Mouse (Mus musculus) MEL (cell line): ENCODE measurements at regions not wholly inside any gene's neighbourhood (a gene's known extent, or its start where the extent isn't known, plus 50 kb on each side); places are given as distances from the start of the nearest gene placed in this dataset.

ENCODE experiments used
- DNase-seq: peaks from one replicate; pipeline ENCODE4 v3.0.0; 2011; ENCODE audit warnings: low read depth, low spot score
- H3K27ac ChIP-seq: 2 replicates; pipeline ENCODE4 v1.5.1; 2012; ENCODE audit warnings: low read depth, mild to moderate bottlenecking, control low read depth, low read length, moderate library complexity; ENCODE audit not compliant: control insufficient read depth
- H3K27me3 ChIP-seq, 2 experiments: fragments of 150-350 bp in 1 of 2; sonication (generic) in 1 of 2; 2 replicates each; pipeline ENCODE4 v1.6.1; 2012; ENCODE audit warnings: low read length in 2 of 2, mild to moderate bottlenecking in 2 of 2, improper control_type of control experiment in 1 of 2, moderate library complexity in 1 of 2; ENCODE audit not compliant: insufficient read depth in 2 of 2, control insufficient read depth in 1 of 2
- H3K36me3 ChIP-seq, 2 experiments: 2 replicates each; pipeline ENCODE4 v1.6.1; 2012 to 2014; ENCODE audit warnings: low read length in 2 of 2, improper control_type of control experiment in 1 of 2, inconsistent platforms in 1 of 2, mild to moderate bottlenecking in 1 of 2; ENCODE audit not compliant: insufficient read depth in 2 of 2, control insufficient read depth in 1 of 2
- H3K4me1 ChIP-seq, 2 experiments: fragments of 150-350 bp in 1 of 2; sonication (generic) in 1 of 2; 2 replicates each; pipeline ENCODE4 v1.6.1; 2012; ENCODE audit warnings: low read length in 2 of 2, improper control_type of control experiment in 1 of 2, mild to moderate bottlenecking in 1 of 2; ENCODE audit not compliant: insufficient read depth in 2 of 2, control insufficient read depth in 1 of 2
- H3K4me3 ChIP-seq, 2 experiments: fragments of 150-350 bp in 1 of 2; sonication (generic) in 1 of 2; 2 replicates each; pipeline ENCODE4 v1.5.1; 2012; ENCODE audit warnings: low read depth in 2 of 2, low read length in 2 of 2, mild to moderate bottlenecking in 2 of 2, moderate library complexity in 2 of 2, control low read depth in 1 of 2, improper control_type of control experiment in 1 of 2; ENCODE audit not compliant: control insufficient read depth in 1 of 2, insufficient read depth in 1 of 2
- H3K79me2 ChIP-seq: 2 replicates; pipeline ENCODE4 v1.6.1; 2012; ENCODE audit warnings: mild to moderate bottlenecking, low read length, moderate library complexity; ENCODE audit not compliant: control insufficient read depth, poor library complexity, insufficient read depth
- H3K9ac ChIP-seq: 2 replicates; pipeline ENCODE4 v1.6.1; 2012; ENCODE audit warnings: low read depth, mild to moderate bottlenecking, control low read depth, low read length, moderate library complexity; ENCODE audit not compliant: control insufficient read depth, poor library complexity, severe bottlenecking
- H3K9me3 ChIP-seq: fragments of 150-350 bp; sonication (generic); replicated peaks from 2 replicates; pipeline ENCODE4 v1.6.1; 2012; ENCODE audit warnings: mild to moderate bottlenecking, low read length, improper control_type of control experiment, moderate library complexity; ENCODE audit not compliant: insufficient read depth
- CHD1 ChIP-seq: IDR thresholded peaks from 2 replicates; pipeline ENCODE4 v1.6.1; 2012; ENCODE audit warnings: low read depth, mild to moderate bottlenecking, inconsistent platforms, low read length, improper control_type of control experiment
- CTCF ChIP-seq, 3 experiments: IDR thresholded peaks in 2 of 3; conservative IDR thresholded peaks in 1 of 3; 2 replicates each; pipeline ENCODE4 v1.5.1; 2011 to 2012; ENCODE audit warnings: low read length in 3 of 3, low read depth in 2 of 3, mild to moderate bottlenecking in 2 of 3, improper control_type of control experiment in 1 of 3, inconsistent platforms in 1 of 3, mixed read lengths in 1 of 3, moderate library complexity in 1 of 3; ENCODE audit not compliant: control insufficient read depth in 1 of 3, insufficient read depth in 1 of 3, poor library complexity in 1 of 3, severe bottlenecking in 1 of 3
- E2F4 ChIP-seq: IDR thresholded peaks from 2 replicates; pipeline ENCODE4 v1.6.1; 2011; ENCODE audit warnings: low read depth, low read length, improper control_type of control experiment, borderline replicate concordance
- ELF1 ChIP-seq: IDR thresholded peaks from 2 replicates; pipeline ENCODE4 v1.6.1; 2014; ENCODE audit warnings: low read depth, mild to moderate bottlenecking, inconsistent platforms, low read length, improper control_type of control experiment, moderate library complexity
- EP300 ChIP-seq, 2 experiments: IDR thresholded peaks; 2 replicates each; pipeline ENCODE4 v1.6.1; 2011; ENCODE audit warnings: improper control_type of control experiment in 2 of 2, low read length in 2 of 2, low read depth in 1 of 2, mild to moderate bottlenecking in 1 of 2
- ETS1 ChIP-seq: IDR thresholded peaks from 2 replicates; pipeline ENCODE4 v1.6.1; 2012; ENCODE audit warnings: low read depth, mild to moderate bottlenecking, inconsistent platforms, low read length, improper control_type of control experiment, moderate library complexity
- GABPA ChIP-seq: IDR thresholded peaks from 2 replicates; pipeline ENCODE4 v1.6.1; 2012; ENCODE audit warnings: low read depth, mild to moderate bottlenecking, inconsistent platforms, low read length, improper control_type of control experiment, moderate library complexity
- KAT2A ChIP-seq: conservative IDR thresholded peaks from 2 replicates; pipeline ENCODE4 v1.6.1; 2012; ENCODE audit warnings: low read depth, low read length, improper control_type of control experiment, inconsistent platforms
- MAFK ChIP-seq: IDR thresholded peaks from 2 replicates; pipeline ENCODE4 v1.6.1; 2011; ENCODE audit warnings: low read depth, mild to moderate bottlenecking, low read length, improper control_type of control experiment, borderline replicate concordance
- MAX ChIP-seq: IDR thresholded peaks from 2 replicates; pipeline ENCODE4 v1.6.1; 2011; ENCODE audit warnings: low read length, improper control_type of control experiment
- MAZ ChIP-seq: IDR thresholded peaks from 2 replicates; pipeline ENCODE4 v1.6.1; 2012; ENCODE audit warnings: low read depth, mild to moderate bottlenecking, inconsistent platforms, low read length, improper control_type of control experiment
- MXI1 ChIP-seq: IDR thresholded peaks from 2 replicates; pipeline ENCODE4 v1.6.1; 2011; ENCODE audit warnings: mild to moderate bottlenecking, low read depth, low read length, improper control_type of control experiment
- MYB ChIP-seq: IDR thresholded peaks from 2 replicates; pipeline ENCODE4 v1.6.1; 2011; ENCODE audit warnings: mild to moderate bottlenecking, low read depth, low read length, improper control_type of control experiment
- MYC ChIP-seq: IDR thresholded peaks from 2 replicates; pipeline ENCODE4 v1.6.1; 2011; ENCODE audit warnings: low read depth, mild to moderate bottlenecking, low read length, improper control_type of control experiment, moderate library complexity
- NELFE ChIP-seq: IDR thresholded peaks from 2 replicates; pipeline ENCODE4 v1.6.1; 2011; ENCODE audit warnings: low read depth, low read length, improper control_type of control experiment
- POLR2A ChIP-seq, 2 experiments: IDR thresholded peaks; 2 replicates each; pipeline ENCODE4 v1.6.1; 2011 to 2012; ENCODE audit warnings: low read length in 2 of 2, mild to moderate bottlenecking in 2 of 2, control low read depth in 1 of 2, improper control_type of control experiment in 1 of 2, low read depth in 1 of 2, moderate library complexity in 1 of 2; ENCODE audit not compliant: control insufficient read depth in 1 of 2, insufficient read depth in 1 of 2, poor library complexity in 1 of 2
- POLR2AphosphoS5 ChIP-seq: IDR thresholded peaks from 2 replicates; pipeline ENCODE4 v1.6.1; 2012; ENCODE audit warnings: low read depth, borderline replicate concordance, mild to moderate bottlenecking, inconsistent platforms, low read length, moderate library complexity, mixed read lengths
- RAD21 ChIP-seq: IDR thresholded peaks from 2 replicates; pipeline ENCODE4 v1.6.1; 2011; ENCODE audit warnings: mild to moderate bottlenecking, low read depth, low read length, improper control_type of control experiment
- RCOR1 ChIP-seq: IDR thresholded peaks from 2 replicates; pipeline ENCODE4 v1.6.1; 2012; ENCODE audit warnings: low read depth, mild to moderate bottlenecking, inconsistent platforms, low read length, improper control_type of control experiment
- SMC3 ChIP-seq: IDR thresholded peaks from 2 replicates; pipeline ENCODE4 v1.6.1; 2011; ENCODE audit warnings: low read depth, low read length, improper control_type of control experiment
- TAL1 ChIP-seq: IDR thresholded peaks from 2 replicates; pipeline ENCODE4 v1.6.1; 2012; ENCODE audit warnings: mild to moderate bottlenecking, inconsistent platforms, low read length, moderate library complexity, mixed read lengths
- TBP ChIP-seq: IDR thresholded peaks from 2 replicates; pipeline ENCODE4 v1.8.0; 2011; ENCODE audit warnings: low read depth, low read length, improper control_type of control experiment
- TCF12 ChIP-seq: IDR thresholded peaks from 2 replicates; pipeline ENCODE4 v1.6.1; 2014; ENCODE audit warnings: low read depth, mild to moderate bottlenecking, inconsistent platforms, low read length, improper control_type of control experiment, moderate library complexity
- USF1 ChIP-seq: IDR thresholded peaks from 2 replicates; pipeline ENCODE4 v1.6.1; 2014; ENCODE audit warnings: low read depth, mild to moderate bottlenecking, inconsistent platforms, low read length, improper control_type of control experiment, moderate library complexity
- USF2 ChIP-seq, 2 experiments: IDR thresholded peaks; 2 replicates each; pipeline ENCODE4 v1.6.1; 2011 to 2012; ENCODE audit warnings: improper control_type of control experiment in 2 of 2, low read length in 2 of 2, borderline replicate concordance in 1 of 2, inconsistent platforms in 1 of 2, low read depth in 1 of 2, mild to moderate bottlenecking in 1 of 2; ENCODE audit not compliant: insufficient read depth in 1 of 2
- ZC3H11A ChIP-seq: IDR thresholded peaks from 2 replicates; pipeline ENCODE4 v1.6.1; 2012; ENCODE audit warnings: low read depth, mild to moderate bottlenecking, inconsistent platforms, low read length, improper control_type of control experiment
- ZKSCAN1 ChIP-seq: IDR thresholded peaks from 2 replicates; pipeline ENCODE4 v1.6.1; 2012; ENCODE audit warnings: low read depth, mild to moderate bottlenecking, inconsistent platforms, low read length, improper control_type of control experiment, moderate library complexity
- ZNF384 ChIP-seq: IDR thresholded peaks from 2 replicates; pipeline ENCODE4 v1.6.1; 2012; ENCODE audit warnings: low read depth, mild to moderate bottlenecking, inconsistent platforms, low read length, improper control_type of control experiment

- no peak for DNase-seq
- no peaks in the 10 kb centered on the region for H3K36me3 ChIP-seq
- no peak for TF ChIP-seq CHD1
- TF ChIP-seq MAZ = no peak
- no peak for TF ChIP-seq E2F4
- no peak for TF ChIP-seq GABPA
- TF ChIP-seq MYC = no peak
- TF ChIP-seq ZKSCAN1 = no peak
- TF ChIP-seq RAD21 = no peak
- no peak for TF ChIP-seq KAT2A
- TF ChIP-seq USF1 = no peak
- no peak for TF ChIP-seq ZC3H11A
- no peak for TF ChIP-seq ELF1
- TF ChIP-seq CTCF (IDR thresholded peaks at IDR 0.05 in 2 of 3, conservative IDR thresholded peaks at IDR 0.05 in 1 of 3; ENCODE audit: control insufficient read depth in 1 of 3, insufficient read depth in 1 of 3, low read depth in 2 of 3, low read length in 3 of 3, poor library complexity in 1 of 3, severe bottlenecking in 1 of 3) = no peak
- no peak for TF ChIP-seq ETS1
- no peak for TF ChIP-seq USF2 (IDR thresholded peaks at IDR 0.05; ENCODE audit: borderline replicate concordance in 1 of 2, insufficient read depth in 1 of 2, low read depth in 1 of 2, low read length in 2 of 2)
- no peak for TF ChIP-seq TBP
- no peak for TF ChIP-seq MAFK
- no peak for TF ChIP-seq RCOR1
- TF ChIP-seq TCF12 = no peak
- TF ChIP-seq MAX = no peak
- H3K9me3 ChIP-seq = no peaks in the 10 kb centered on the region
- no peak overlapping the region for H3K27ac ChIP-seq
- no peaks in the 10 kb centered on the region for H3K4me1 ChIP-seq
- no peaks in the 10 kb centered on the region for H3K27me3 ChIP-seq
- no peak overlapping the region for H3K4me3 ChIP-seq
- no peaks in the 10 kb centered on the region for H3K79me2 ChIP-seq
- no peak overlapping the region for H3K9ac ChIP-seq
These were observed 277.2 kb upstream of the Mms22l start for GRCm38 (mm10) chr4:24219074-24219497.

DNA sequence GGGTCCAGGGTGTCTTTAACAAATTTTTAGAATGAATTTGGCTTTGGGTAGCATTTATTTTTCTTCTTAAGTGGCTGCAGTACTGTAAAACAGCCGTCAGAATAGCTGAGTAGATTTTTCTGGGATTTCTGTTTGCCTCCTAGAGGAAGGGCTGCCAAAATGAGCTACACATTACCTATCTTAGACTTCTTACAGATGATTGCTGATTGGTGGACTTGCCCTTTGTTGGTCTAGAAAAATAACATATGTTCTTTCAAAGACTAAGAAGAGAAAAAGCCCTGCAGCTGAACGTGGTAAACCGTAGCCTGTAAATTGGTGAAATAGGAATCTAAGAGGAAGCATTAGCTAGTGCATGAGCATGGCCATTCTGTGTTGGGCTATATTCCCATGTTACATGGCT is 276.7 kb upstream of the Mms22l start:
- Histone ChIP-seq H3K36me3 (no peaks in the 10 kb centered on the region), H3K4me3 (no peak overlapping the region), H3K9ac (no peak overlapping the region), H3K27me3 (no peaks in the 10 kb centered on the region), H3K79me2 (no peaks in the 10 kb centered on the region), H3K9me3 (no peaks in the 10 kb centered on the region), H3K27ac (no peak overlapping the region), H3K4me1 (no peaks in the 10 kb centered on the region)
- no peak for DNase-seq
- TF ChIP-seq SMC3 (no peak), POLR2A (IDR thresholded peaks at IDR 0.05; ENCODE audit: control insufficient read depth in 1 of 2, insufficient read depth in 1 of 2, low read depth in 1 of 2, low read length in 2 of 2, poor library complexity in 1 of 2) (no peak), ELF1 (no peak), RCOR1 (no peak), MXI1 (no peak), EP300 (IDR thresholded peaks at IDR 0.05; ENCODE audit: low read depth in 1 of 2, low read length in 2 of 2) (no peak), MYB (no peak), KAT2A (no peak), TAL1 (no peak), ZNF384 (no peak), MAX (no peak), ZC3H11A (no peak), POLR2AphosphoS5 (no peak), MAZ (no peak), USF2 (IDR thresholded peaks at IDR 0.05; ENCODE audit: borderline replicate concordance in 1 of 2, insufficient read depth in 1 of 2, low read depth in 1 of 2, low read length in 2 of 2) (no peak), NELFE (no peak)
